Mouse (Mus musculus): ENCODE measurements around the gene Pla2g16.

Pla2g16 gene

GRCm38 (mm10) chr19:7563676-7564075 is 6.4 kb downstream of the Pla2g16 start:
- DNase-seq (ENCODE audit: low read depth, low spot score): no peak

- DNase-seq (ENCODE audit: low read depth, low spot score): no peak
Observed at GRCm38 (mm10) chr19:7564457-7564856, 7.2 kb downstream of the Pla2g16 start.

DNA sequence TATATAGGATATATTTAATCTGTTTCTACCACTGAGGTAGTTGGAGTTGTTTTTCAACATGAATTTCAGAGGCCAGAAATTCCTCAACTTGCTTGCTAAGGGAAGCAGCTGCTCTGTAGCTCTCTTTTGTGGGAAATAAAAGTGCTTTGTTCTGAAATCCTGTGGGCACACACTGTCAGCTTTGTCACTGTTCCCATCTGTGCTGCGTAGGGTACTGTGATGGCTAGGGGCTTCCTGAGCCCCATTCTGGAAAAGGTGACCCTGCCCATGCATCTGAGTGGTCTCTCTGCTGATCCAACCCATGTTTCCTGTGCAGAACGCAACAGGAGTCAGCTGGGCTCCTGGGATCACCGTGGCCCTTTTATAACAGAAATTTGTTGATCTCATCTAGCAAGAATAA is 9.6 kb downstream of the Pla2g16 start:
- DNase-seq (ENCODE audit: low read depth, low spot score): no peak

- no peak for DNase-seq (ENCODE audit: low read depth, low spot score)
Observed at GRCm38 (mm10) chr19:7568364-7568763, 11.1 kb downstream of the Pla2g16 start.

DNA sequence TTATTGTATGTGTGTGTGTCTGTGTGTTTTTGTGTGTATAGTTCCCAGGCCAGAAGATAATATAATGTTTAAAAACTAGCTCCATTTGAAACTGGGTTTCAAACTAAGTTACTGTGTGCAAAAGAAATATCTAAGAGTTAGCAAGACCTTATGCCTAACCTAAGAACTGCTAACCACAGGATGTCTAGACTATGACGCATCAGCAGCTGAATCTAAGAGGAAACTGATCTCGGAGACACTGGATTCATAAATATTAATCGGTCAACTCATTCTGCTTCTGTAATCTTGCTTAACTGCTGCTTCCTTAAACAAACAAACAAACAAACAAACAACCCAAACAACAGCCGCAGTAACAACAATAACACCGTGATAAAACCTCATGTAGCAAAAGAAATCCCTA is 12.4 kb downstream of the Pla2g16 start:
- DNase-seq (ENCODE audit: low read depth, low spot score): no peak

- no peak for DNase-seq (ENCODE audit: low read depth, low spot score)
Observed at GRCm38 (mm10) chr19:7576180-7576579, 18.9 kb downstream of the Pla2g16 start.

- no peak for DNase-seq (ENCODE audit: low read depth, low spot score)
Observed at GRCm38 (mm10) chr19:7577710-7578109, 20.5 kb downstream of the Pla2g16 start.

GRCm38 (mm10) chr19:7581042-7581441 is 23.8 kb downstream of the Pla2g16 start:
- DNase-seq (ENCODE audit: low read depth, low spot score): no peak

- no peak for DNase-seq (ENCODE audit: low read depth, low spot score)
Observed at GRCm38 (mm10) chr19:7583101-7583500, 25.8 kb downstream of the Pla2g16 start.

DNA sequence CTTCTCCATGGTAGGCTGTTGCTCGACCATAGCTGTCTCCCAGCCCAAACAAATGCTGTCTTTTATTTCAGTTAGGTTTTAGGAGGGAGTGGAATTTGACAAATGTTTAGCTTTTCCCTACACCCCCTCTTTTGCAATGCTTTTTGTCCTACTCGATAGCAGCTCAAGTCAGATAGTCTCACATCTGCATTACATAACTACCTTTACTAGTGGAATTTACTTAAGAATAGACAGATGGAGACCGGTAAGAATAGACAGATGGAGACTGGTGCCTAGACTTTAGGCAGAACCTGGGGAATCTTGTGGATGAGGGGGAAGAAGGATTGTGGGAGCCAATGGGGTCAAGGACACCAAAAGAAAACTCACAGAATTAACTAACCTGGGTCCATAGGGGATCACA is 26.3 kb downstream of the Pla2g16 start:
- DNase-seq (ENCODE audit: low read depth, low spot score): no peak

DNA sequence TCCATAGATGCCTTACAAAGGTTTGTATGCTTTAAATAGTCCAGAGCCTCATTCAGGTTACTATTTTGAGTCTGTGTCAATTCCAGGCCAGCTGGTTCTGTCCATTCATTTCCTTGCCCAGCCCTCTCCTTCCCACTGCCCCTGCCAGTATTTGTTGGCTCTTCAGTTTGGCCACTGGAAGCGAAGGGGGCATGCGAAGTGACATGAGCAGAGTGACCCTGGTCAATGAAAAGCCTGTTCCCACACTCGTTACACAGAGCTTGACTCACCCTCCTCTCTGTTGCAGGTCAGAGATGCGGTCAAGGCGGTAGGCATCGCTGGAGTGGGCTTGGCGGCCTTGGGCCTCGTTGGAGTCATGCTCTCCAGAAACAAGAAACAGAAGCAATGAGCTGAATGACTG is 28.0 kb downstream of the Pla2g16 start:
- no peak for DNase-seq (ENCODE audit: low read depth, low spot score)

DNA sequence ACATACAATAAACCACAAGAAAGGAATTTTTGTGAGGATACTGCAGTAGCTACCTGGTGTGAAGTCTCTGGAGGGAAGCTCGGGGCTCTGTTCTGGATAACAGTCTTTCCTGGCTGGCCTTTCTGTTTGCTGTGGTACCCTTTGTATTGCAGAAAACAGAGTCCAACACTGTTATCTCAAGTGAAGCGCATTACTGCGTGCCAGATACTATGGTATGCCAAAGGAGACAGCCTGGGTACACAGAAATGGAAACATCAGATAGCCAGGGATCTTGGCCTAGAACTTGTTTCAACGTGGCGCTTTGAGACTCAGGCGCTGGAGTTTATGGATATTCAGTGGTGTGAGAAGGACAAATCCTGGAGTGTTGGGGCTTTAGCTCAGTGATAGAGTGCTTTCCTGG is 28.5 kb downstream of the Pla2g16 start:
- no peak for DNase-seq (ENCODE audit: low read depth, low spot score)

GRCm38 (mm10) chr19:7590795-7591194 is 33.5 kb downstream of the Pla2g16 start:
- no peak for DNase-seq (ENCODE audit: low read depth, low spot score)

GRCm38 (mm10) chr19:7592018-7592417 is 34.8 kb downstream of the Pla2g16 start:
- DNase-seq (ENCODE audit: low read depth, low spot score): no peak

- DNase-seq (ENCODE audit: low read depth, low spot score): no peak
Observed at GRCm38 (mm10) chr19:7595534-7595933, 38.3 kb downstream of the Pla2g16 start.

GRCm38 (mm10) chr19:7598481-7598880 is 41.2 kb downstream of the Pla2g16 start:
- DNase-seq (ENCODE audit: low read depth, low spot score): no peak

- DNase-seq (ENCODE audit: low read depth, low spot score): no peak
Observed at GRCm38 (mm10) chr19:7601551-7601950, 44.3 kb downstream of the Pla2g16 start.

- DNase-seq (ENCODE audit: low read depth, low spot score): no peak
Observed at GRCm38 (mm10) chr19:7604107-7604506, 46.8 kb downstream of the Pla2g16 start.

GRCm38 (mm10) chr19:7605013-7605412 is 47.8 kb downstream of the Pla2g16 start:
- no peak for DNase-seq (ENCODE audit: low read depth, low spot score)

DNA sequence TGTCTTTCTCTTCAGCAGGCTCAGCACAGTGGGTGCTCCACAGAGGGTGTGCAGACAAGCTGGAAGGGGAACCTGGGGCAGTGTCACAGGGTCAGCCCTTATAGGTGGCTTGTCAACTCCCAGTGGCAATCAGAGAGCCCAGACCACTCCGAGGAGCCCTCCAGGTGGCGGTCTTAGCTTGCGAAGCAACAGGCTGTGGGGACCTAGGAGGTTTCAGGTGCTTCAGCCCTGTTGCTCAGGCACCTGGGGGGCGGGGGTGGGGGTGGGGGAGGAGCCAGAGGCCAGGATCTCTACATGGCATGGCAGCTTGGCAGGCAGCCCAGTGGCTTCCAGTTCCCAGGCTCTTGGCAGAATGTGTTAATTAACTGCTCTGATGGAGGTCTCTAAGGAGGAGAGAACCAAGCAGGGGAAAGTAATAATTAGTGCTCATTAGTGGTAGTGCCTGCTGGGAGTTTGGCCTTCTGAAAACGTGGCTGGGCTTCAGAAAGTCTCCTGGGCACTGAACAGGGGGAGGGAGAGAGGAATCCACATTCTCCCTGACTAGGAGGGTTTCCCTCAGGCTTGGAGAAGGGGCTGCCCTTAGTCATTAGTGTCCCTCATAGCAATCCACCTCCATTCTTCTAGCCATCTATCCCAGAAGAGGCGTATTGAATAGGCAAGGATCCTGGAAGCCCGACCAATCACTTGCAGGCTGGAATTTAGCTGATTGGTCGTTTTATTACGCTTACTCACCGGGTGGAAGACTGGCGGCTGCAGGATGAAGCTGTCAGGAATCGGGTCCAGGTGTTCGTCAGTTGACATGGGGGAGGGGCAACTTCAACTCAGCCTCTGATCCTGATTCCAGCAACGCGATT is 48.9 kb downstream of the Pla2g16 start:
- no peak for DNase-seq (ENCODE audit: low read depth, low spot score)

DNA sequence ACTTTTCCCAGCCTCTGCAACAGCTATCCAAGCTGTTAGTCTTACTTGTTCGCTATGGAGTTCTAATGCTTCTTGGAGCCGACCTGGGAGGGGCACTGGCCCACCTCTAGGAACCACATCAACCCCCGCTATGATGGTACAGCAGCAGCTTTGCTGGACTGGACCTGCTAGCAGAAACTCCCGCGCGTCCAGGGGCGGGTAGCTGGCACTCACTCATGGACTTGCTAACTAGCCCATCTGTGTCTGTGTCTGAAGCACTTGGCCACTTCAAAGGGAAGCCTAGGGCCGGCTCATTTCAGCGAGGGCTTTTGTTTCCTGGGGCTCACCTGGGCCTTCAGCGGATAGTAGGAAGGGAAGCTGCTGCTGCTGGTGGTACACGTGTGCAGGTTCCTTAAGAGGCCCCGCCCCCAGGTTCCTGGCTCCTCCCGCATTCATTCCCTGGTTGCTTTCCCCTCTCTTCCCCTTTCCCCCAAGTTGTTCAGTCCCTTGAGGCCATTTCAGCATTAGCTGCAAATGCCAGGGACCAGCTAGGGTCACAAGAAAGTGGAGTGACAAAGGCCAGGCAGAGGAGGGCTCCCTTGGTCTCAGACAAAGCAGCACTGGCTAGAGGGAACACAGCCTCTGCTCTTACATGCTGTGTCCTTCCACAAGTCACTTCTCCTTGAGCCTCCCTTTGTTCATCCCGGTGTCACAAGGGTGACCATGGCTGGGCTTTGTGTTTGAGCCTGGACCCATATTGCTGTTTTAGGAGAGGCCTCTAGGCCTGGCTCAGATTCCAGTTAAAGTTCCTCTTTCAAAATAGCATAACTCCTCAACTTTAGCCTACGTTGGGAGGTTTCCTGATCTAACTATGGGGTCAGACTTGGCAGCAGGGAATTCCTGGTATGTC is 49.8 kb downstream of the Pla2g16 start, which contains the start of gene Lgals12:
Gene Lgals12 (minus strand): TSS at position 393 of the 889 bp plus-strand sequence.
- DNase-seq (ENCODE audit: low read depth, low spot score): no peak

DNA sequence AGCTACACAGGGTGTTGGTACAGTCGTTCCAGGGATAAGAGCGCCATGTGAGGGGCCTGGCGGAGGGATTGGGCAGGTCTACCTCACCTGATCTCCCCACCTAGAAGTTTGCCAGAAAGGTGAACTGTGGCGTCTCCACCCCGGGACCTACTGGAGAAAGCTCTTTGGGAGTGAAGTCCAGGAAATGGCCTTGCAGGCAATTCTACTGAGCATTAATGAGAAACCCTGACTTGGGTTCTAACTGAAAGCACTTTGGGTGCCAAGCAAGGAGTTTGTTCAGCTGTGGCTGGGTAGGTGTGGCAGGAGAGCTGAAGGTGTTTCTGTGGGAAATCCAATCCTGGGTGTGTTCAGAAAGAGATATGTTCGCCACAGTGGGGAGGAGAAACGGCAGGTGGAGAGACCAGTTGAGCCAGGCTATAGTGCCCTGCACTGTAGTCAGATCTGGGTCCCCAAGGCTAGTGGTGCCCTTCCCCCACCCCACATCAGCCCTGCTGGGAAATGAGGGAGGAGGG is 50.5 kb downstream of the Pla2g16 start:
- DNase-seq (ENCODE audit: low read depth, low spot score): no peak

Data from retina, postnatal 7 days (tissue).